Mouse (Mus musculus) neutrophil, adult 83 days (primary cell): ENCODE data around the gene Olfr342. TPM values are rescaled to one million over a fixed set of nuclear protein-coding genes. Genes with fewer than 3 reads are reported as not detected.

Source experiments
- total RNA-seq, 2 experiments: library from RNA; stranded (reverse); gene quantifications; one replicate each; pipeline ENCODE4 v1.2.4; 2023

The Olfr342 gene
- total RNA-seq = not detected

GRCm38 (mm10) chr2:36524698-36525097 lies at the start of gene Olfr342:
Olfr342 (plus strand) TSS chr2:36524998.

DNA sequence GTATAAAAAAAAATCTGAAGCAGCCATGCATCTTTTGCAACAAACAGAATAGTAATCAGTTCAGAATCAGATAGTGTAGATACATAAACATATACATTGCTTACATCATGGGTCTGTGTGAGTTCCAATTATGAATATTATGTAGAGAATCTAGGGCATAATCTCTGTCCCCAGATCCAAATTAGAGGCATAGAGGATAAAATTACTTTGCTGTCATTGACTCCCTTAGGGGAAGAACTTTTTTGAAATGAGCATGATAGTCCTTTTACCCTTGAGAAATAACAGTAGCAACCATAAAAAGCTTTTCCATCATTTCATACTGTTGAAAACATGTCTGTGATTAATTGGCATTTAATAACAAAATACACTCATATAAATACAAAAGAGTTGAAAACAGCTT lies 42.4 kb upstream of the Olfr342 start, which contains the start of gene Olfr341:
TSS of gene Olfr341 (minus strand) at position 101 of the 400 bp plus-strand sequence.

GRCm38 (mm10) chr2:36566362-36566761 lies 41.6 kb downstream of the Olfr342 start, which contains the start of gene Olfr344:
Olfr344 (plus strand) TSS chr2:36566662.

Other genes with a start within 250 kb of the Olfr342 start
- gene Olfr338, start 151.5 kb upstream of the Olfr342 start, total RNA-seq = not detected
- not detected for gene Olfr339, start 106.1 kb upstream of the Olfr342 start, total RNA-seq
- not detected for gene Olfr340, start 72.4 kb upstream of the Olfr342 start, total RNA-seq
- not detected for gene Olfr341, start 42.5 kb upstream of the Olfr342 start, total RNA-seq
- not detected for gene Olfr344, start 41.7 kb downstream of the Olfr342 start, total RNA-seq
- gene Olfr345, start 115.0 kb downstream of the Olfr342 start, total RNA-seq = not detected
- gene Olfr346, start 160.8 kb downstream of the Olfr342 start, total RNA-seq = not detected
- not detected for gene Olfr347, start 206.9 kb downstream of the Olfr342 start, total RNA-seq